Mouse (Mus musculus) E14TG2a.4 (cell line): ENCODE results near the gene Tmem28.

Source experiments
- CTCF ChIP-seq: conservative IDR thresholded peaks from 2 replicates; pipeline ENCODE4 v1.5.1; 2014; ENCODE audit warnings: low read length
- NANOG ChIP-seq: IDR thresholded peaks from 2 replicates; pipeline ENCODE4 v1.6.1; 2014; ENCODE audit warnings: borderline replicate concordance, low read length, mixed read lengths
- POU5F1 ChIP-seq: IDR thresholded peaks from 2 replicates; pipeline ENCODE4 v1.6.1; 2014; ENCODE audit warnings: low read length, borderline replicate concordance

DNA sequence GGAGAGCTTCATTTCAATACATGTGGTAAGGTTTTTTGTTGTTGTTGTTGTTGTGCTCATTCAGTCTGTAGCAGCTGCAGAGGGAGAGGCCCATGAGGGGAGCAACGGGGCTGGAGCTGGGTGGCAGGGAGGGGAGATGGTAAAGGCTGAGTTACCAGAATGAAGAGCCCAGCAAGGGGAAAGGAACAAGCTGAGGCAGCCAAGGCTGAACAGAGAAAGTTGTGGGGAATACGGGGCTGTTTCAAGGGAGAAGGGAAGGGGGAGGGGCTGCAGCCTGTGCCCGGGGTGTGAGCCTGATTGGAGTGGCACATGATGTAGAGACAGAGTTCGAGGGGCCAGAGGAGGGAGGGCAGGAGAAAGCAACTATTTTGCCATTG, 53.1 kb downstream of the Tmem28 start:
- TF ChIP-seq CTCF (no peak), NANOG (no peak), POU5F1 (no peak)
